Mouse (Mus musculus) CD4-positive, CD25-positive, alpha-beta regulatory T cell (primary cell): ENCODE measurements around the gene Il6. TPM values are rescaled to one million over a fixed set of nuclear protein-coding genes. Genes with fewer than 3 reads are reported as not detected.

Source experiments
- polyA plus RNA-seq: library from polyadenylated mRNA; unstranded; fragments of 100-300 nt; shearing (Covaris generic); gene quantifications from one replicate; pipeline ENCODE4 v1.2.1, GENCODE M21; 2017

Il6 gene
- polyA plus RNA-seq, result 0.19 TPM

DNA sequence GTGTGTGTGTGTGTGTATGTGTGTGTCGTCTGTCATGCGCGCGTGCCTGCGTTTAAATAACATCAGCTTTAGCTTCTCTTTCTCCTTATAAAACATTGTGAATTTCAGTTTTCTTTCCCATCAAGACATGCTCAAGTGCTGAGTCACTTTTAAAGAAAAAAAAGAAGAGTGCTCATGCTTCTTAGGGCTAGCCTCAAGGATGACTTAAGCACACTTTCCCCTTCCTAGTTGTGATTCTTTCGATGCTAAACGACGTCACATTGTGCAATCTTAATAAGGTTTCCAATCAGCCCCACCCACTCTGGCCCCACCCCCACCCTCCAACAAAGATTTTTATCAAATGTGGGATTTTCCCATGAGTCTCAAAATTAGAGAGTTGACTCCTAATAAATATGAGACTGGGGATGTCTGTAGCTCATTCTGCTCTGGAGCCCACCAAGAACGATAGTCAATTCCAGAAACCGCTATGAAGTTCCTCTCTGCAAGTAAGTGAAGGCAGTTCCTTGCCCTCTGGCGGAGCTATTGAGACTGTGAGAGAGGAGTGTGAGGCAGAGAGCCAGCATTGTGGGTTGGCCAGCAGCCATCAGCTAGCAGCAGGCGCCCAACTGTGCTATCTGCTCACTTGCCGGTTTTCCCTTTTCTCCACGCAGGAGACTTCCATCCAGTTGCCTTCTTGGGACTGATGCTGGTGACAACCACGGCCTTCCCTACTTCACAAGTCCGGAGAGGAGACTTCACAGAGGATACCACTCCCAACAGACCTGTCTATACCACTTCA is at the start of gene Il6:
Gene Il6, plus strand, starts transcription at position 389 of the 778 bp plus-strand sequence.

Other genes with a start within 250 kb of the Il6 start
- 31.5 TPM for gene Tyms, start 60.5 kb downstream of the Il6 start, polyA plus RNA-seq
- gene Garem2, start 92.0 kb downstream of the Il6 start, polyA plus RNA-seq, result 0.11 TPM
- not detected for gene 3110082J24Rik, start 93.0 kb downstream of the Il6 start, polyA plus RNA-seq
- gene Hadha, start 142.0 kb downstream of the Il6 start, polyA plus RNA-seq, result 105 TPM
- 189 TPM for gene Hadhb, start 142.1 kb downstream of the Il6 start, polyA plus RNA-seq
- gene Adgrf3, start 192.6 kb downstream of the Il6 start, polyA plus RNA-seq, result not detected
- 19.4 TPM for gene Selenoi, start 219.5 kb downstream of the Il6 start, polyA plus RNA-seq